Mouse (Mus musculus) gastrocnemius, postnatal 36 days (tissue): ENCODE measurements at regions not wholly inside any gene's neighbourhood (a gene's known extent, or its start where the extent isn't known, plus 50 kb on each side); places are given as distances from the start of the nearest gene placed in this dataset.

ENCODE experiments used
- DNase-seq, 2 experiments: peaks; one replicate each; pipeline ENCODE4 v3.0.0; 2022
- intact Hi-C: fragments of 180-260 bp; cut with DNase I; formaldehyde crosslinking; loops from one replicate; pipeline ENCODE4 v1.15.1; 2025

DNA sequence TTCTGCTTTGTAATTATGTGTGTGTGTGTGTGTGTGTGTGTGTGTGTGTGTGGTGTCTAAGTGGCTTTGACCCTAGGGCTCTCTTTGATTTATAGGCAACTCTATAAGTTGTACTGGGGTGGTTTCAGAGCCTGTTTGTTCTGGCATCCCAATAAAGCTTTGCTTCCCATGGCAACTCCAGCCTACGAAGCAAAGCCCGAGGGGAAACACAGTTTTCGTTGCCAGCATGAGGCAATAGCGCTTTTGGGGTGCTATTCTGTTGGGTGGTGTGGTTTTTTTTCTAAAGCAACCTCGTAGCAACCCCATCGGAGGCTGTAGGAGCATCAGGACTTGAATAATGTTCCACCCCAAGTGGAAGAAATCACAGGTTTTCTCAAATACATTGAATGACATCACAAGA is 103.3 kb upstream of the Trp63 start:
- intact Hi-C loops, result no loop called here

DNA sequence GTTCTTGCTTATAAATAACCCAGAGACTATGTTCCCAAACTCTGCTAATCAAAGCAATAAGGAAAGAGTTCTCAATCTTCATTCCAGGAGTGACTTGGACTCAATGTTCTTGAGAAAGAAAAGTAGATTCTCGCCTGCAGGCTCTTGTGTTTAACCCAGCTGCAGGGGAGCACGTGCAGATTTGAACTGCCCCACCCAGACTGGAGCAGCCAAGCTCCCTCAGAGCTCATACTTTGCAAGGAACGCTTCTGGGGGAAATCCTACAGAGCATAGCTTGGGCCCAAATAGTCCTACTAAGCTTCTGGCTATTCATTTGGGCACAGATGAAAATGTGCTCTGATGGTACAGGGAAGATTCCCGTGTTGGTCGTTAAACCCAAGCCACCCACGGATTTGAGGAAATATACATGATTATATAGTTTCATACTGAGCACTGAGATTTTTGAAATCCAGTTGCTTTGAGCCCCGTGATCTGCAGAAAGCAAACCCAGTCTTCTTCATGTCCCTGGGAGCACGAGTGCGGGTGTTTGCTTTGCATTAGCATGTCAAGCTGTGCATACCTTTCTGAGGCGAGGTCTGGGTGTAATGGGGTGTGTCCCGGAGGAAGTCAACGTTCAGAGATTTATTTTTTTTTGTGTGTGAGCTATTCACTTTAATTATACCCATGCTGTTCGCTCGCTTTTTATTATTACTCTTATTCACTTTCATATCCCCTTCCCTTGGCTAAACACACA is 99.1 kb upstream of the Trp63 start:
- intact Hi-C loops, result no loop called here
- DNase-seq, result no peak

More for the DNA sequence above, 103.3 kb upstream of the Trp63 start:
- no peak for DNase-seq

DNA sequence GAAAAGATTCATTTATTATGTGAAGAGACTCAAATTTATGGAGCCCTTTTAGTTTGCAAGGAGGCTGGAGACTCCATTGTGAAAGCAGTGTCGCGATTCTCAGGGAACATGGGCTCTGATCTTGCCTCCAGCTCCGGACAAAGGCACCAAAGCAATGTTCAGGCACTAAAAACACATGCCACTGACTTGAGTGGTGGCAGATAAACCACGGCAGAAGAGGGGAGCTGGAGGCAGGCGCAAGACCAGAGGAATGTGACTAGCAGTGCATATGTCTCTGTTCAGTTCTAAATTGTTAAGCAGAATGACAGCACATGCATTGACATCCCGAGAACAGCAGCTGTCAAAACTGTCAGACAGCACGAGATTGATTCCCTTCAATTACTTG is 98.5 kb upstream of the Trp63 start:
- intact Hi-C loops, result no loop called here
- no peak for DNase-seq

DNA sequence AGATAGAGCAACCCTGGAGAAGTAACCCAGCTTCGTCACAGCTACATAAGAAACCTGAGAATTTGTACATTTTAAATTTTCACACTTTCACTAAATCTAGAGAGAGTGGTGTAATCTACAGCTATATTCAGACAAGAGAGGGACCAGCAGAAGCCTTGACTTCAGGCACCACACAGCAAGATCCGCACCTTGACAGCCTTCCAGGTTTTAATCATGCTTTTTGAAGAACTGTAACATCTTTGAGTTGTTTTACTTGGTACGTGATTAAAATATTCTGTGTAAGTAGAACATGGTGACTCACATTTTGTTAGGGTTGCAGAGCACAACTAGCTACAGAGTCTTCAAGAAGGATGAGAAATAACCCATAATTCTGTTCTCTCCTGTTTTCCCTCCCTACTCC is 97.6 kb upstream of the Trp63 start:
- no peak for DNase-seq
- intact Hi-C loops, result no loop called here

DNA sequence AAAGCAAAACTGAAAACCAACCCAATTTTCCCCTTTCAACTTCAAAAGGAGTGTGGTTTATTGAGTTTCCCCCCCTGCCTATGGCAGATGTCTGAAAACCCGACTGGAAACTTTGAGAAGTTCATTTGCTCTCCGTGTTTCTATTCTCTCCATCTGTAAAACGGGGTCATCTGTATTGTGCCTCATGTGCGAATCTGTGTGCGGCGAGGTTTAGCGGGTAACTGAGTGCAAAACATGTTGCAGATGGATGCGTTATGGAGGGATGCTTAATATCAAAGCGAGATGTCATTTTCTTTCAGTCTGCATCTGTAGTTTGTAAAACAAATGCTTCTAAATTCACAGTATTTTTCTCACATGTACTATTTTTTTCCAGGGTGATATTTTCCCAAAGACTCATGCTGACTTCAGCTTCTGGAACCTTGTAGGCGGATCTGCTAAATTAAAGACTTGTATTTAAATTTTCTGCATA is 95.7 kb upstream of the Trp63 start:
- intact Hi-C loops, result no loop called here
- DNase-seq, result no peak

DNA sequence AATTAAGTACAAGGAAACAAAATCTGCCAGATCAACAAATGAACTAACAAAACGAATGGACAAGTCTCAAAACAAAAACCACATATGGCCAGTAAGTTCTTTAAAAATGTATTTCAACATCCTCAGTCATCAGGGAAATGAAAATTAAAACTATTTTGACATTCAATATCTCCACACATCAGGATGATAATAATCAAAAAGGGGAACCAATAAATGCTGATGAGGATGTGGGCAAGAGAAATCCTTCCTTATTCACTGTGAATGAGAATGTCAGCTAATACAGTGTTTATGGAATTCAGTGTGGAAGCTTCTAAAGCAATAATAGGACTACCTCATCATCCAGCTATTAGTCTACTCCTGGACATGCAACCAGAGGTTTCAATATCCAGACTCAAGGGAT is 86.1 kb upstream of the Trp63 start:
- intact Hi-C loops, result no loop called here
- DNase-seq, result no peak

DNA sequence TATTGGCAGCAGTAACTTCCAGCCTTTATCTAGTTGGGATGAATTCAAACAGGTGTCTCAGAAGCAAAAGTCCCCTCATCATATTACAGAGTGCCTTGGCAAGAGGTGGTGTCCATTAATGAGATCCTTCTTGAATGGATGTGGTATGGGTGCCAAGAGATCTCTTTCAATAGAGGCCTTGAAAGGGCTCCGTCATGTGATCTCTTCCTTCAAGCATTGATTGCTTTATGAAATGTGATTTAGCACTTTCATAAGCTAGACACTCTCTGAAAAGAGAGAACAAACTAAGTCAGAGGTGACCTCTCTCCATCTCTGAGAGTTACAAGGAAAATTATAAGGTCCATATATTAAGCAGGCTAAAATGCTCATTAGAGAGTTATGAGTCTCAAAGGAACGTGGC is 80.4 kb upstream of the Trp63 start:
- DNase-seq, result no peak
- intact Hi-C loops, result no loop called here

DNA sequence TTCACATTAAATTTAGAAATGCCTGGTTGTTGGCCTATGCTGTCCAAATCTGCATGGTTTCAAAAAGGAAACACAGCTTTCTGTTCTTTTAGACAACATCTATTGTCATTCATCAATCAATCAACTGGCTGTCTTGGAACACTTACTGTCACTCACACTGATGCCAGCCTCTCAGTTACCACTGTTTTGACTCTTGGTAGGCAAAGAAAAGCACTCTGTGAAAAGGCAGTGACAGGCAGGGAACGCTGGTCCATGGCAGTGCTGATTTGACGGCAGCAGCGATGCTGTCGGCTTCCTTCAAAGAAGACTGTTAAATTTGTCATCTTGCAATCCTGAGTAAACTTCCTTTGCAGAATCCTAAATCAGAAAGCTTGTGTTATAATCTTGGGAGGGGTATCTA is 68.3 kb upstream of the Trp63 start:
- intact Hi-C loops, result no loop called here
- no peak for DNase-seq

DNA sequence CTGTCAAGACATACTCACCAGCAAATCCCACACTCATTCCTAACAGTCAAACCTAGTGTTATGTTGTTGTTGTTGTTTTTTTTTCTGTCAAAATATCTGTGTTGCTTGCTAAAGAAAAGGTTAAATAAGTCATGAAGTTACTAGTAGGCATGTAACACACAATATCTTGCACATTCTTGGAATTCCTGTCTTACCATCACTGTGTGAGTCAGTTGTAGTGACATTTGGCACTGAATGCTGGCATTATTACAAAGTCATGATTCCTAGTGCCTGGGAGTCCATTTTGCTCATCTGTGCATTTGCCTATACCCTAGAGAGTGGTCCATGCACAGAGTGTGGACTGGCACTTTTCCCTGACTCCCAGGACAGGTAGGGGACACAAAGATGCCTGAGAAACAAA is 67.9 kb upstream of the Trp63 start:
- intact Hi-C loops, result no loop called here
- DNase-seq, result no peak

DNA sequence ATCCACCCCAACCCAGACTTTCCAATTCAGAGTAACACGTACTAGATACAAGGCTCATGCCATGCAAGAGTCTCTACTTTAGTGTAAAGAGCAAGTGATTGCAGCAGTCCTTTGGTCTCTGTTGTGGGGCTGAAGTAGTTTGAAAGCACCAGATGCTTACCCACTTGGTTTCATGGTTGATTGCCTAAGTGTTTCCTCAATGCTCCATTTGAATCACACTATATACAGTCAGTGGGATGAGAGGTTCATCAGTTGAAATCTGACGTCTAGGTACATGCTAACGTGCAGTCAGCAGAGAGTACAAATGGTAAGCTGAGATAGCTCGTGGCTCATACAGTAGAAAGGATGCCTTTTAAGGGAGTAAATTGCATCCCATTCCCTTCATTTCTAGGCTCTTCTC is 64.7 kb upstream of the Trp63 start:
- DNase-seq, result no peak
- intact Hi-C loops, result no loop called here

DNA sequence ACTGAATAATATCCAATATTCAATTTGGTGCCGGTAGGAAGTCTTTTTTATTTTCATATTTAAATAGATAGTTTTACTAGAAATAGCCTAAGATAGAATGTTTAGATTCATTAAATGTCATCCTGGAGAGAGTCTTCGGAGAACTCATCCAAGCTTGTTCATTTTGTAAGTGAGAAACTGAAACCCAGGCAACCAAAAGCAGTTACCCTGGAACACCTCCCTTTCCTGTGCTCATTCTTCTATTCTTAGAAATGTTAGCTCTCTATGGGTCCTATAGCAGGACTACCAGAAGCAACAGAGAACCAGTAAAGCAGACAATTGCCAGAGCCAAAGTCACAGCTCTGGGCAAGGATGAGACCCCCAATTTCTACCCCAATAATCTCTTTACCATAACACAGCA is 60.9 kb upstream of the Trp63 start:
- no peak for DNase-seq
- intact Hi-C loops, result no loop called here

DNA sequence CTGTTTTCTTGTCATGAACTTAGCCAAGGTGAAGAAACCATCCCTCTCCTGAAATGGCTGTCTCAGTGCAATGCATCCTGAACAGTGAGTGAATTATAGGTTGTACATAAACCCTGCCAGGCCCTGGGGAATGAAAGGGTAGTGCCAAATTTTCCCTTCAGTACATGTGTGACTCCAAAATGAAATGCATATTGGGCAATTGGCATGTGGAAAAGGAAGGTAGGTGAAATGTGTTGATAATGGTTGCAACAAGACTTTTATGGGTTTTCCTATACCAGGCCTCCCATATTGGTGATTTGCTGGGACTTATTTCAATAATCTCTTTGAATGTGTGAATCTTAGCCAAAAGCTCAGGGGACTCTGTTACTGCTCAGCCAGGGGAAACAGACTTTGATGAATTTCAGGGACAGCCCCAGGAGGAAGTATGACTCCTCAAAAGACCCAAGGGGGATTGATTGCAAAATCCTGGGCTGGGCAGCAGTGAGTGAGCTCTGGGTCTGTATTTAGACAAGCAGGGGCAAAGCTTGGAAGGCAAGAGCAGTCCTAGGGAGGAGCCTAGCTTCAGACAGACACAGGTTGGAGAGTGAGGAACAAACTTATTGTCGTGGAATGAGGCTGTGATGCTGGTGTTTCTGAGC is 59.5 kb upstream of the Trp63 start:
- DNase-seq, result no peak
- intact Hi-C loops, result no loop called here

DNA sequence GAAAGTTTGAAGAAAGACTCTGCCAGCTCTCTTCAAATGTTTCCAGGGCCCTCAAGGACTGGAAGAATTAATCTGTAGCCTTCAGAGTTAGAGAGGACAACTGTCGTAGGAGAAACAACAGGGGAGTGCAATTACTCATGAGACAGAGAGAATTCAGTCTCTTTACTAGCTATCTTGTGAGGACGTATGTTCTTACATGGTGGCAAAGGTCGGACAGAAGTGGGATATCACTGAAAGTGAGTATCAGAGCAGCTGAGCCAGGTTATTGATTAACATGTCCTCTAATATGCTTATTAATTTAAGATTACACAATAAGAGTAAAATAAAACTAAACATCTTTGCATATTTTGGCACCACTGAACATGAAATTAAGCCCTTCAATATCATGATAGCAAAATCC is 53.8 kb upstream of the Trp63 start:
- intact Hi-C loops, result no loop called here

DNA sequence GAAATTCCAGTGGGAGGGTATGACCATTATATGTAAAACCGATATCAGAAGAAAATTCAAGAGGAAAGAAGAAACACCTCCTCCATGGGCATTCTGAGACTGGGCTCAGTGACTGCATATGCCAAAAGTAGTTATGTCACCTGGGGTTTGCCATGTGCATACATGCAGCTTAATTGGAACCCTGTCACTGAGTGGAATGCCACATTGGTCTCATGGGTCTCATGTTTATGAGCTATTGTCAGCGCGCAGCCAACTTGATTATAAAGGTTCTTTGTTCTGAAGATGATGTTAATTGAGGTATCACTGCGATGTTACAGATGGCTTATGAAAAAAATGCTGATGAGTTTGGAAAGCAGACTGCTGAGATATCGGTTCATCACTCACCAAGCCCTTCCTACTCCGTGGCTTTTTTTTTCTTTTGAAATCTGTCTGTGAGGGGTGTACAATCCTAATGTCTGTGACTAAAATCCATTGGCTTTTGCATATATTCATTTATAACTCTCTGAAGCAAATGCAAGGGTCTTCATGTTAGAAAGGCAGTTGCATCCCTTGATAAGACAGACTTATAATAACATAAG is 52.3 kb upstream of the Trp63 start:
- DNase-seq, result no peak
- intact Hi-C loops, result no loop called here

More for the DNA sequence above, 53.8 kb upstream of the Trp63 start:
- no peak for DNase-seq
